Mouse (Mus musculus) thymus, adult 2 months (tissue): Measurements from ENCODE around the gene Akap3. TPM values are rescaled to one million over a fixed set of nuclear protein-coding genes. Genes with fewer than 3 reads are reported as not detected.

Source experiments
- DNase-seq: peaks from one replicate; pipeline ENCODE4 v3.0.0; 2021
- H3K27ac ChIP-seq: fragments of 200-500 bp; 2 replicates; pipeline ENCODE4 v1.5.1; 2012; ENCODE audit warnings: low read length, control low read depth; ENCODE audit not compliant: control insufficient read depth, insufficient read depth
- H3K27me3 ChIP-seq: fragments of 200-500 bp; 2 replicates; pipeline ENCODE4 v1.6.1; 2012; ENCODE audit warnings: mild to moderate bottlenecking, low read length, moderate library complexity, mixed read lengths; ENCODE audit not compliant: control insufficient read depth, insufficient read depth
- H3K36me3 ChIP-seq: fragments of 200-500 bp; 2 replicates; pipeline ENCODE4 v1.6.1; 2012; ENCODE audit warnings: mild to moderate bottlenecking, low read length, moderate library complexity; ENCODE audit not compliant: control insufficient read depth, insufficient read depth
- H3K4me1 ChIP-seq: fragments of 200-500 bp; replicated peaks from 2 replicates; pipeline ENCODE4 v1.6.1; 2012; ENCODE audit warnings: low read length; ENCODE audit not compliant: control insufficient read depth, insufficient read depth
- H3K4me3 ChIP-seq: fragments of 200-500 bp; 2 replicates; pipeline ENCODE4 v1.5.1; 2012; ENCODE audit warnings: mild to moderate bottlenecking, low read length, control low read depth, moderate library complexity; ENCODE audit not compliant: control insufficient read depth, insufficient read depth
- CTCF ChIP-seq: fragments of 200-500 bp; IDR thresholded peaks from 2 replicates; pipeline ENCODE4 v1.5.1; 2012; ENCODE audit warnings: mild to moderate bottlenecking, control low read depth, low read length, moderate library complexity, borderline replicate concordance; ENCODE audit not compliant: control insufficient read depth, poor library complexity, insufficient read depth; ENCODE audit errors: extremely low read depth
- POLR2A ChIP-seq: fragments of 200-500 bp; IDR thresholded peaks from 2 replicates; pipeline ENCODE4 v1.6.1; 2012; ENCODE audit warnings: mild to moderate bottlenecking, low read length, control low read depth, moderate library complexity; ENCODE audit not compliant: control insufficient read depth, poor library complexity, insufficient read depth; ENCODE audit errors: extremely low read depth
- WGBS: fragments of 180-500 bp; shearing (Covaris S2); methylation state at CpG from one replicate; pipeline ENCODE4 v1.1.7; 2018; 5-methylcytosine and 5-hydroxymethylcytosine counted together
- polyA plus RNA-seq: library from polyadenylated mRNA; depleted of rRNA; stranded (reverse); fragments of >200 nt; gene quantifications from 2 replicates; pipeline ENCODE4 v1.2.3, GENCODE M21; 2012; rRNA removed

Gene Akap3
- 0.04 TPM in 1 of 2 replicates, not detected in the other for polyA plus RNA-seq

GRCm38 (mm10) chr6:126852881-126853280 lies at the start of gene Akap3:
Gene Akap3, plus strand, starts transcription at chr6:126853098.
- no peak within 1 kb of the TSS for H3K4me3 ChIP-seq
- peaks cover 10% of the 10 kb centered on the region for H3K4me1 ChIP-seq
- DNase-seq = no peak
- H3K36me3 ChIP-seq = no peaks in the 10 kb centered on the region
- no peak within 1 kb of the TSS for H3K27ac ChIP-seq
- no peaks in the 10 kb centered on the region for H3K27me3 ChIP-seq
- TF ChIP-seq CTCF = no peak
- no peak for TF ChIP-seq POLR2A

- peaks cover 3% of the 10 kb centered on the region; the same call in 1 of the 2 replicates for H3K4me1 ChIP-seq
- H3K36me3 ChIP-seq = no peaks in the 10 kb centered on the region
- H3K27me3 ChIP-seq = no peaks in the 10 kb centered on the region
- WGBS = 87% methylated on average over 3 of the region's 3 CpGs
- TF ChIP-seq POLR2A (no peak), CTCF (no peak)
- H3K27ac ChIP-seq = no peak overlapping the region
- no peak overlapping the region for H3K4me3 ChIP-seq
- DNase-seq = peak; percentile 23
Measured at GRCm38 (mm10) chr6:126806783-126807182, 46.1 kb upstream of the Akap3 start.

- peaks cover 3% of the 10 kb centered on the region; the same call in 1 of the 2 replicates for H3K4me1 ChIP-seq
- TF ChIP-seq CTCF (no peak), POLR2A (no peak)
Measured at GRCm38 (mm10) chr6:126808134-126808533, 44.8 kb upstream of the Akap3 start.

GRCm38 (mm10) chr6:126808561-126808960 lies 44.3 kb upstream of the Akap3 start:
- H3K27me3 ChIP-seq = no peaks in the 10 kb centered on the region
- TF ChIP-seq CTCF = no peak
- TF ChIP-seq POLR2A = no peak
- no peaks in the 10 kb centered on the region for H3K36me3 ChIP-seq
- H3K4me1 ChIP-seq = peaks cover 3% of the 10 kb centered on the region; the same call in 1 of the 2 replicates
- no peak overlapping the region for H3K27ac ChIP-seq
- DNase-seq = no peak
- no peak overlapping the region for H3K4me3 ChIP-seq
- 86% methylated on average over 8 of the region's 8 CpGs for WGBS

More at GRCm38 (mm10) chr6:126808134-126808533, 44.8 kb upstream of the Akap3 start:
- Histone ChIP-seq H3K4me3 (no peak overlapping the region), H3K36me3 (no peaks in the 10 kb centered on the region), H3K27me3 (no peaks in the 10 kb centered on the region), H3K27ac (no peak overlapping the region)
- DNase-seq = no peak
- WGBS = 13% methylated on average over 4 of the region's 4 CpGs

GRCm38 (mm10) chr6:126811481-126811880 lies 41.4 kb upstream of the Akap3 start:
- Histone ChIP-seq H3K4me1 (peaks cover 3% of the 10 kb centered on the region; the same call in 1 of the 2 replicates), H3K4me3 (no peak overlapping the region), H3K27me3 (no peaks in the 10 kb centered on the region), H3K36me3 (no peaks in the 10 kb centered on the region), H3K27ac (peak overlapping the region; percentile 82; the same call in 1 of the 2 replicates)
- WGBS = 4% methylated on average over 4 of the region's 4 CpGs
- DNase-seq = no peak
- TF ChIP-seq POLR2A (no peak), CTCF (no peak)

- Histone ChIP-seq H3K4me3 (no peak overlapping the region), H3K27me3 (no peaks in the 10 kb centered on the region), H3K36me3 (no peaks in the 10 kb centered on the region), H3K27ac (no peak overlapping the region), H3K4me1 (peaks cover 3% of the 10 kb centered on the region; the same call in 1 of the 2 replicates)
- DNase-seq = no peak
- TF ChIP-seq POLR2A = no peak
- TF ChIP-seq CTCF = no peak
- WGBS = 89% methylated on average over 6 of the region's 6 CpGs
Measured at GRCm38 (mm10) chr6:126815206-126815750, 37.6 kb upstream of the Akap3 start.

- Histone ChIP-seq H3K36me3 (peaks cover 5% of the 10 kb centered on the region), H3K4me3 (no peak overlapping the region), H3K27me3 (no peaks in the 10 kb centered on the region), H3K27ac (no peak overlapping the region), H3K4me1 (no peaks in the 10 kb centered on the region)
- TF ChIP-seq CTCF (no peak), POLR2A (no peak)
- 94% methylated on average over 8 of the region's 8 CpGs for WGBS
- DNase-seq = no peak
Measured at GRCm38 (mm10) chr6:126816338-126816737, 36.6 kb upstream of the Akap3 start.
